Mouse (Mus musculus): Measurements from ENCODE around the gene Ano10. TPM values are rescaled to one million over a fixed set of nuclear protein-coding genes. Genes with fewer than 3 reads are reported as not detected.

Gene Ano10
- total and polyA plus RNA-seq, 2 experiments from 2014 or later = 34.5 to 48.6 TPM

DNA sequence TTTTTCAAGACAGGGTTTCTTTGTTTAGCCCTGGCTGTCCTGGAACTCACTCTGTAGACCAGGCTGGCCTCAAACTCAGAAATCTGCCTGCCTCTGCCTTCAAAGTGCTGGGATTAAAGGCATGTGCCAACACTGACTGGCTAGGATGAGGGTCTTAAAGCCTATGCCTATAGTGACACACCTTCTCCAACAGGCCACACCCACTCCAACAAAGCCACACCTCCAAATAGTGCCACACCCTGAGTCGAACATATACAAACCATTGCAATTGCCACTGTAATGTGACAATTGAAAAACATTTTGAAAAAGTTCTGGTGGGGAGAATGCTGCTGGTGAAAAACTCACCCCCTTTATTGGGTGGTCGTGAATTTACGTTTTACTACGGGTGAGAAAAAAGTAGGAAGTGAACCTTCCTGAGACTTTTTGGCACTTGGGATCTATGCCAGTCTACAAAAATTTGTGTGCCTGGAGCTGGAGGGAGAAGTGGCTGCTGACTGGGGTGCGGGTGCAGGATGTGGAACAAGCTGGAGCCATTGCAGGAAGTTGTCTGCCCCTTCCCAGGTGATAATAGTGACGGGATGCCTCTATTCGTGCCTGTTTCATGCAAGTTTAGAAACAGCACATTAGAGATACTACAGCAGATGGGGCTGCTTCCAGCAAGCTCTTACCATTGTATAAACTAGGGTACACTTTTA is 18.2 kb upstream of the Ano10 start:
- 86% methylated on average over 7 of the region's 7 CpGs for WGBS
- H3K27ac ChIP-seq = no peak overlapping the region
- H3K36me3 ChIP-seq (ENCODE audit: insufficient read depth, low read length) = no peaks in the 10 kb centered on the region
- no peaks in the 10 kb centered on the region for H3K9me3 ChIP-seq (ENCODE audit: low read length)
- no peak for TF ChIP-seq CTCF (IDR thresholded peaks at IDR 0.05; ENCODE audit: low read depth)
- no peaks in the 10 kb centered on the region for H3K4me1 ChIP-seq (ENCODE audit: insufficient read depth, low read length)
- no peak overlapping the region for H3K4me2 ChIP-seq (ENCODE audit: low read depth, low read length)
- no peaks in the 10 kb centered on the region for H3K27me3 ChIP-seq (ENCODE audit: insufficient read depth, low read length)
- DNase-seq (ENCODE audit: low spot score) (no peak), ATAC-seq (no peak)
- H3K9ac ChIP-seq (replicated peaks; ENCODE audit: low read length) = no peak overlapping the region
- no peak overlapping the region for H3K4me3 ChIP-seq (ENCODE audit: low read length)

DNA sequence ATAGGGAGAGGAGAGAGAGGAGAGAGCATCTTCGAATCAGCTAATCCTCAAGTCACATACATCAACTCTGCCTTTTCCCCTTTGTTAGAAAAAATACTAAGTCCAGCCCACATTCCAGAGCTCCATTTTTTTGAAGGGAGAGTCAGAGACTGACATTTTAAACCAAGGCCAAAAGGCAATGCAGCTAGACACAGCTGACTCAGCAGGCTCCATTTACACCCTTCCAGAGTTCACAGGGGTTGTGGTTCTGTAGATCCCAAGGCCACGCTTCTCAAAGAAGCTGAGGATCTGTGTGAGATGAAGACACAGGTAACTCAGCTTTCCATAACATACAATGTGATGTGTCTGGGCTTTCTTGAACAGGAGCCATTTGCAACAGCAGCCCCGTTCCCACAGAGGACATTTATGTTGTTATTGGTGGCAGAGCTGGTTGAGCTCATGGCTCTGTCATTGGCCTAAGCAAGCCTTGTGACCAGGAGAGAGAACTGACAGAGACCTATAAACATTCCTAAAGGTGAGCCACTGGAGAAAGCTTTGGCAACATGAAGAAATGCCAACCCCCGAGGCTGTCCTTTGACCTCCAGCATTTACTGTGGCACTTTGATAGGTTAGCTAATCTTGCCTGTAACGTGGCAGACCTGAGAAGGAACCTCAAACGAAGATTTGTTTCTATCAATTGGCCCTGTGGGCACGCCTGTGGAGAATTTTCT is 17.0 kb upstream of the Ano10 start:
- TF ChIP-seq CTCF (IDR thresholded peaks at IDR 0.05; ENCODE audit: low read depth) = no peak
- Histone ChIP-seq H3K4me1 (ENCODE audit: insufficient read depth, low read length) (no peaks in the 10 kb centered on the region), H3K9me3 (ENCODE audit: low read length) (no peaks in the 10 kb centered on the region), H3K4me2 (ENCODE audit: low read depth, low read length) (peak overlapping the region; percentile 63), H3K27ac (no peak overlapping the region; the same call in 1 of the 2 replicates), H3K4me3 (ENCODE audit: low read length) (peak overlapping the region; percentile 37), H3K27me3 (ENCODE audit: insufficient read depth, low read length) (no peaks in the 10 kb centered on the region), H3K36me3 (ENCODE audit: insufficient read depth, low read length) (no peaks in the 10 kb centered on the region), H3K9ac (replicated peaks; ENCODE audit: low read length) (no peak overlapping the region)
- WGBS = 71% methylated on average over 7 of the region's 7 CpGs
- DNase-seq (ENCODE audit: low spot score) (no peak), ATAC-seq (peak; percentile 44)

DNA sequence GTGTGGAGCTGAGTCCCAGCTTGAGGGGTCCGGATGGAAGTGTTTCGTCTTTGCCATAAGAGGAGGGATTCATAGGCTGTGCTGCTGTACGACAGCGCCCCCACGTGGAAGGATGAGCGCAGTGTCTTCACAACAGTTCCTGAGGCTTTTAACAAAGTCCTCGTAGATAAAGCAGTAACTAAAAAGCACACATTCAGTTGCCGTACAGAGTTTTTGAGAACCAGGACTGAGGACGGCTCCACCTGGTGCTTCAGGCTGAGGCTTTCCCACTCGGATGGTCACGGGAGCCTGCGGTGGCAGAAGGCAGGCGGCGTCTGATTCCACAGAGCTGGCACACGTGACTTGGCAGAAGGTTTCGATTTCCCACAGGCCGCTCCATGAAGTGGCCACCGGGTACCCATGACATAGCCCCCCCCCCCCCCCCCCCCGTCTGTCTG is 16.4 kb upstream of the Ano10 start:
- Histone ChIP-seq H3K36me3 (ENCODE audit: insufficient read depth, low read length) (no peaks in the 10 kb centered on the region), H3K27me3 (ENCODE audit: insufficient read depth, low read length) (no peaks in the 10 kb centered on the region), H3K9me3 (ENCODE audit: low read length) (no peaks in the 10 kb centered on the region), H3K9ac (replicated peaks; ENCODE audit: low read length) (peak overlapping the region; percentile 47; the same call in 1 of the 2 replicates), H3K4me3 (ENCODE audit: low read length) (peak overlapping the region; percentile 37), H3K27ac (peak overlapping the region; percentile 64; the same call in 1 of the 2 replicates), H3K4me2 (ENCODE audit: low read depth, low read length) (peak overlapping the region; percentile 63), H3K4me1 (ENCODE audit: insufficient read depth, low read length) (no peaks in the 10 kb centered on the region)
- TF ChIP-seq CTCF (IDR thresholded peaks at IDR 0.05; ENCODE audit: low read depth) = peak; percentile 99
- peak; percentile 94 for ATAC-seq
- under 1% methylated on average over 18 of the region's 19 CpGs for WGBS
- peak; percentile 93 for DNase-seq (ENCODE audit: low spot score)

DNA sequence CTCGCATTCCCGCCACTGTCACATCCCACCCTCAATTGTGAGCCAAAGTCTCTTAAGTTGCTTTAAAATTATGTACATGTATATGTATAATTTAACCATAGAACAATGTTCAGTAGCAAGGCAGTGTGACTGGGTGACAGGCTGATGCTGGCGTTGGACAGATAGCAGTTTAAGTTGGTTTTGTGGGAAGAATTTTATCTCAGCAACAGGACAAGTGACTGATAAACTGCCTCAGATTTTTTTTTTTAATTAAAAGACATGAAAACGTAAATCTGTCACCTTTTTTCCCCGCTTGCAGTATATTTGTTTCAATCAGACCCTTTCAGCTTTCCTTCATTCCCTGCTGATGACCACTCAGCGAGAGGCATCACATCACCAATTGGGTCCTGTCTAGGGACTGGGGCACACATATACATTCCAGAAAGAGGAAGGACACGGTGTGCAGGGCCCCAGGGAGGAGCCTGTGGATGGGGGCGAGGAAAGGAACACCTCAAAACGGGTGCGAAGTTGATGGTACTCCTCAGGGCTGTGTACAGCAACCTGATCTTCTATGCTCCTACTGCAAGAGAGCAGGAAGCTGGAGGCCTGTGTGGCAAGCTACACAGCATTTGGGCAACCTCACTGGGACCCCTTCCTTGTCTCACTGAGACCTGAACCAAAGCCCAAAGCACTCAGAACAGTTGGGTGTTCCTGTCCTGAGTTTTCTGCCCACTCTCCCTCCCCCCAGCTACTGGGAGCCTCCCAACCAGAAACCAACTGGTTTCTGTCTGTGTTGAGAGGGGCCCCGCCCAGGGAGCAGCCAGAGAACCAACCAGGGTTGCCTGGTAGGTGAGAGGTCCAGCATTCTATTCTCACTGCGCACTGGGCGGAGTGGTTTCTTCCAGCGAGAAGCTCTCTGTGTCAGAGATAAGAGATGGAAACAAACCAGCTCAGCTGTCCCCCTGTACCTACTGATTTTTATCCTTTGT is 15.1 kb upstream of the Ano10 start:
- TF ChIP-seq CTCF (IDR thresholded peaks at IDR 0.05; ENCODE audit: low read depth) = no peak
- no peak for DNase-seq (ENCODE audit: low spot score)
- H3K4me2 ChIP-seq (ENCODE audit: low read depth, low read length) = no peak overlapping the region
- H3K36me3 ChIP-seq (ENCODE audit: insufficient read depth, low read length) = no peaks in the 10 kb centered on the region
- H3K4me3 ChIP-seq (ENCODE audit: low read length) = no peak overlapping the region
- 76% methylated on average over 14 of the region's 14 CpGs for WGBS
- ATAC-seq = no peak
- no peak overlapping the region for H3K9ac ChIP-seq (replicated peaks; ENCODE audit: low read length)
- no peaks in the 10 kb centered on the region for H3K4me1 ChIP-seq (ENCODE audit: insufficient read depth, low read length)
- no peaks in the 10 kb centered on the region for H3K9me3 ChIP-seq (ENCODE audit: low read length)
- H3K27me3 ChIP-seq (ENCODE audit: insufficient read depth, low read length) = no peaks in the 10 kb centered on the region
- no peak overlapping the region for H3K27ac ChIP-seq

GRCm38 (mm10) chr9:122305302-122305701 is 11.1 kb upstream of the Ano10 start:
- WGBS = 70% methylated on average over 3 of the region's 3 CpGs
- Histone ChIP-seq H3K4me1 (ENCODE audit: insufficient read depth, low read length) (no peaks in the 10 kb centered on the region), H3K36me3 (ENCODE audit: insufficient read depth, low read length) (no peaks in the 10 kb centered on the region), H3K4me3 (ENCODE audit: low read length) (no peak overlapping the region), H3K27ac (no peak overlapping the region), H3K27me3 (ENCODE audit: insufficient read depth, low read length) (no peaks in the 10 kb centered on the region), H3K9ac (replicated peaks; ENCODE audit: low read length) (no peak overlapping the region), H3K4me2 (ENCODE audit: low read depth, low read length) (no peak overlapping the region), H3K9me3 (ENCODE audit: low read length) (no peaks in the 10 kb centered on the region)
- no peak for ATAC-seq
- DNase-seq (ENCODE audit: low spot score) = no peak
- no peak for TF ChIP-seq CTCF (IDR thresholded peaks at IDR 0.05; ENCODE audit: low read depth)

DNA sequence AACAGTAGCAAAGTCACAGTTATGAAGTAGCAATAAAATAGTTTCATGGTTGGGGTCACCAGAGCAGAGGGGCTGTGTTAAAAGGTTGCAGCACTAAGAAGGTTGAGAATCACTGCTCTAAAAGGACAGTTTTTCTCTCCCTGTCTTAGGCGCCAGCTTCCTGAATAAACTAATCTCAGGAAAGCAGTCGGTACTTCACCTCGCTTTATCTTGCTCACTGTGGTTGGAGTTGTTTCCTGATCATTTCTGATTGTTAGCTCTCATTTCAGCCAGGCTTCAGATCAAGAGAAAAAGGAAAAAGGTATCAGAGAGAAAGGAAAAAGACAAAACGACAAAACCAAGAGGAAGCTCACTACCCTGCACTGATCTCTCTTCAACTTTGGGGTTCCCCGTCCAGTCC is 1.9 kb upstream of the Ano10 start:
- no peak overlapping the region for H3K4me3 ChIP-seq (ENCODE audit: low read length)
- 97% methylated on average over 5 of the region's 5 CpGs for WGBS
- no peaks in the 10 kb centered on the region for H3K27me3 ChIP-seq (ENCODE audit: insufficient read depth, low read length)
- no peak for TF ChIP-seq CTCF (IDR thresholded peaks at IDR 0.05; ENCODE audit: low read depth)
- H3K4me1 ChIP-seq (ENCODE audit: insufficient read depth, low read length) = peaks cover 6% of the 10 kb centered on the region; the same call in 1 of the 2 replicates
- no peaks in the 10 kb centered on the region for H3K9me3 ChIP-seq (ENCODE audit: low read length)
- H3K9ac ChIP-seq (replicated peaks; ENCODE audit: low read length) = no peak overlapping the region
- no peak for ATAC-seq
- DNase-seq (ENCODE audit: low spot score) = no peak
- no peak overlapping the region for H3K27ac ChIP-seq
- H3K4me2 ChIP-seq (ENCODE audit: low read depth, low read length) = no peak overlapping the region
- H3K36me3 ChIP-seq (ENCODE audit: insufficient read depth, low read length) = no peaks in the 10 kb centered on the region
